Mouse (Mus musculus) C2C12 (cell line): ENCODE data around the gene Tmco4.

ENCODE experiments used
- CEBPB ChIP-seq: IDR thresholded peaks from one replicate; pipeline ENCODE4 v1.6.1; 2011; ENCODE audit warnings: low read depth, mild to moderate bottlenecking, control low read depth, moderate library complexity
- CTCF ChIP-seq: IDR thresholded peaks from one replicate; pipeline ENCODE4 v1.5.1; 2011; ENCODE audit not compliant: control insufficient read depth, insufficient read depth, insufficient read length
- MAX ChIP-seq: IDR thresholded peaks from one replicate; pipeline ENCODE4 v1.6.1; 2011; ENCODE audit warnings: mild to moderate bottlenecking, control low read depth
- USF1 ChIP-seq: IDR thresholded peaks from one replicate; pipeline ENCODE4 v1.6.1; 2011; ENCODE audit warnings: low read depth, mild to moderate bottlenecking, control low read depth, moderate library complexity

- TF ChIP-seq CTCF (no peak), MAX (no peak), USF1 (no peak), CEBPB (no peak)
Measured at GRCm38 (mm10) chr4:139032521-139032920, 59.8 kb downstream of the Tmco4 start.
